ENCODE assay signal across 22 mouse cellular contexts in genomic region chr2:115948630-115949426, GRCm38 (mm10).
DNase-seq lines count a peak whose midpoint lies in the region; ATAC-seq lines count a peak whose summit lies in the region.
"Had no signal": no experiment of that assay in that cellular context is flagged by ENCODE, and none has a peak within 500 bp of the region (broad histone marks: within the 10 kb centered on the region; RNA-seq: fewer than 3 reads in every experiment).

No protein-coding gene starts in this region.

- H3K9ac ChIP-seq in heart, embryonic 13.5 days = no peak overlapping the region
- no peak overlapping the region for H3K9ac ChIP-seq in kidney, embryonic 15.5 days
- no peak overlapping the region for H3K9ac ChIP-seq in forebrain, embryonic 15.5 days (replicated peaks)
- H3K9ac ChIP-seq in hindbrain, embryonic 16.5 days (ENCODE audit: low read depth, low read length) = no peak overlapping the region
- H3K9ac ChIP-seq: limb, embryonic 15.5 days; liver, postnatal 0 days; stomach, embryonic 15.5 days had no signal

- DNase-seq in heart, postnatal 25 days (ENCODE audit: low spot score) = no peak
- DNase-seq in kidney, postnatal 14 days = no peak
- DNase-seq in retina, embryonic 14.5 days (ENCODE audit: low spot score) = no peak
- no peak for DNase-seq in layer of hippocampus, postnatal 25 days (ENCODE audit: extremely low spot score in 1 of 2, low spot score in 1 of 2)
- DNase-seq: adrenal gland, postnatal 10 days; cerebellum, adult 11 months; cerebellum, postnatal 14 days; embryo, embryonic 11 days; gastrocnemius, postnatal 36 days; kidney, adult 18-20 months; kidney, postnatal 4 days; liver, postnatal 0 days; lung, postnatal 14 days; right cerebral cortex, postnatal 14 days had no signal

- H3K9me3 ChIP-seq in heart, embryonic 13.5 days = no peaks in the 10 kb centered on the region
- no peaks in the 10 kb centered on the region for H3K9me3 ChIP-seq in kidney, embryonic 15.5 days (replicated peaks)
- H3K9me3 ChIP-seq in forebrain, embryonic 15.5 days = no peaks in the 10 kb centered on the region
- no peaks in the 10 kb centered on the region for H3K9me3 ChIP-seq in hindbrain, embryonic 16.5 days (ENCODE audit: control insufficient read depth, low read length)
- H3K9me3 ChIP-seq: limb, embryonic 15.5 days; stomach, embryonic 15.5 days had no signal

- peaks cover 35% of the 10 kb centered on the region for H3K36me3 ChIP-seq in heart, embryonic 13.5 days
- H3K36me3 ChIP-seq in kidney, embryonic 15.5 days = peaks cover 48% of the 10 kb centered on the region
- H3K36me3 ChIP-seq in forebrain, embryonic 15.5 days = peaks cover 7% of the 10 kb centered on the region
- no peaks in the 10 kb centered on the region for H3K36me3 ChIP-seq in hindbrain, embryonic 16.5 days (ENCODE audit: control insufficient read depth, insufficient read depth, low read length)
- H3K36me3 ChIP-seq: limb, embryonic 15.5 days; stomach, embryonic 15.5 days had no signal

- peak overlapping the region; percentile 9; the same call in 1 of the 2 replicates for H3K4me2 ChIP-seq in heart, embryonic 13.5 days
- no peak overlapping the region for H3K4me2 ChIP-seq in kidney, embryonic 15.5 days
- H3K4me2 ChIP-seq in forebrain, embryonic 15.5 days (replicated peaks) = no peak overlapping the region
- H3K4me2 ChIP-seq in hindbrain, embryonic 16.5 days (ENCODE audit: low read length) = no peak overlapping the region
- H3K4me2 ChIP-seq: limb, embryonic 15.5 days; stomach, embryonic 15.5 days had no signal

- no peak overlapping the region for H3K4me3 ChIP-seq in heart, embryonic 13.5 days
- no peak overlapping the region for H3K4me3 ChIP-seq in kidney, embryonic 15.5 days (replicated peaks)
- no peak overlapping the region for H3K4me3 ChIP-seq in forebrain, embryonic 15.5 days
- no peak overlapping the region for H3K4me3 ChIP-seq in hindbrain, embryonic 16.5 days (ENCODE audit: low read length)
- H3K4me3 ChIP-seq: erythroblast, embryonic 14.5 days; limb, embryonic 15.5 days; megakaryocyte, embryonic 14.5 days; stomach, embryonic 15.5 days had no signal

- H3K4me1 ChIP-seq in heart, embryonic 13.5 days = peaks cover 38% of the 10 kb centered on the region
- peaks cover 14% of the 10 kb centered on the region; the same call in 1 of the 2 replicates for H3K4me1 ChIP-seq in kidney, embryonic 15.5 days
- H3K4me1 ChIP-seq in forebrain, embryonic 15.5 days = peaks cover 33% of the 10 kb centered on the region
- H3K4me1 ChIP-seq in hindbrain, embryonic 16.5 days (ENCODE audit: control insufficient read depth, insufficient read depth, low read depth, low read length) = no peaks in the 10 kb centered on the region
- H3K4me1 ChIP-seq: limb, embryonic 15.5 days; megakaryocyte, embryonic 14.5 days; stomach, embryonic 15.5 days had no signal

- peak overlapping the region; percentile 80 for H3K27ac ChIP-seq in heart, embryonic 13.5 days (replicated peaks)
- no peak overlapping the region for H3K27ac ChIP-seq in kidney, embryonic 15.5 days
- peak overlapping the region; percentile 19; the same call in 1 of the 2 replicates for H3K27ac ChIP-seq in forebrain, embryonic 15.5 days (replicated peaks)
- no peak overlapping the region for H3K27ac ChIP-seq in hindbrain, embryonic 16.5 days (ENCODE audit: low read depth, low read length)
- H3K27ac ChIP-seq: limb, embryonic 15.5 days; stomach, embryonic 15.5 days had no signal

- intact Hi-C loops in heart, postnatal 25 days (cut with DNase I) = no loop called here

- peak; percentile 58; the same call in 1 of the 2 replicates for ATAC-seq in heart, embryonic 13.5 days (ENCODE audit: extremely low read depth, insufficient number of reproducible peaks, low FRiP score, low TSS enrichment)
- peak; percentile 44; the same call in 1 of the 2 replicates for ATAC-seq in kidney, embryonic 15.5 days (replicated peaks; ENCODE audit: low FRiP score)
- peak; percentile 16; the same call in 1 of the 2 replicates for ATAC-seq in forebrain, embryonic 15.5 days (replicated peaks)
- peak; percentile 32; the same call in 1 of the 2 replicates for ATAC-seq in hindbrain, embryonic 16.5 days
- ATAC-seq: liver, postnatal 0 days had no signal

- WGBS in heart, embryonic 13.5 days = 56% methylated on average over 7 of the region's 7 CpGs
- WGBS in kidney, embryonic 15.5 days = 89% methylated on average over 7 of the region's 7 CpGs
- WGBS in forebrain, embryonic 15.5 days = 83% methylated on average over 7 of the region's 7 CpGs
- 90% methylated on average over 7 of the region's 7 CpGs for WGBS in hindbrain, embryonic 16.5 days

- H3K27me3 ChIP-seq in heart, embryonic 13.5 days (replicated peaks) = no peaks in the 10 kb centered on the region
- no peaks in the 10 kb centered on the region for H3K27me3 ChIP-seq in kidney, embryonic 15.5 days
- no peaks in the 10 kb centered on the region for H3K27me3 ChIP-seq in forebrain, embryonic 15.5 days
- no peaks in the 10 kb centered on the region for H3K27me3 ChIP-seq in hindbrain, embryonic 16.5 days (replicated peaks; ENCODE audit: control insufficient read depth, insufficient read depth, low read length)
- H3K27me3 ChIP-seq: limb, embryonic 15.5 days; megakaryocyte, embryonic 14.5 days; stomach, embryonic 15.5 days had no signal

Comparison
In these comparisons a context has a peak if more than half of its experiments do, and no peak if none do; other contexts are left out.
1. H3K27ac ChIP-seq: peak in heart, embryonic 13.5 days (single experiment) and forebrain, embryonic 15.5 days (single experiment); none in kidney, embryonic 15.5 days (single experiment) and hindbrain, embryonic 16.5 days (single experiment).
2. Peak in every context shown above with its lines, with median percentiles within 50 percentile points of each other: ATAC-seq.